ENCODE assay signal across 8 mouse cellular contexts in genomic region chr4:123687025-123687781, GRCm38 (mm10). TPM values are rescaled to one million over a fixed set of nuclear protein-coding genes. Genes with fewer than 3 reads are reported as not detected.
A peak's percentile ranks its signal among the peaks of the same experiment; 100 is the strongest.
DNase-seq lines count a peak whose midpoint lies in the region; ATAC-seq and TF ChIP-seq lines count a peak whose summit lies in the region.

No protein-coding gene starts in this region.

- peak overlapping the region; percentile 95 for H3K4me2 ChIP-seq in forebrain, embryonic 13.5 days
- peak overlapping the region; percentile 100 for H3K4me2 ChIP-seq in limb, embryonic 13.5 days (replicated peaks)
- H3K4me2 ChIP-seq in midbrain, embryonic 11.5 days: peak overlapping the region; percentile 99

- H3K4me3 ChIP-seq in layer of hippocampus, adult 2 months: peak overlapping the region; percentile 90
- peak overlapping the region; percentile 85 for H3K4me3 ChIP-seq in forebrain, embryonic 13.5 days
- H3K4me3 ChIP-seq in hindbrain, embryonic 10.5 days: peak overlapping the region; percentile 74
- H3K4me3 ChIP-seq in limb, embryonic 13.5 days: peak overlapping the region; percentile 80
- peak overlapping the region; percentile 78 for H3K4me3 ChIP-seq in midbrain, embryonic 11.5 days (ENCODE audit: low read depth, low read length)

- H3K9ac ChIP-seq in forebrain, embryonic 13.5 days: peak overlapping the region; percentile 94
- peak overlapping the region; percentile 81 for H3K9ac ChIP-seq in limb, embryonic 13.5 days
- H3K9ac ChIP-seq in midbrain, embryonic 11.5 days (ENCODE audit: low read length): peak overlapping the region; percentile 86

- WGBS in forebrain, embryonic 13.5 days: under 1% methylated on average over 21 of the region's 89 CpGs
- under 1% methylated on average over 77 of the region's 89 CpGs for WGBS in hindbrain, embryonic 10.5 days
- under 1% methylated on average over 39 of the region's 89 CpGs for WGBS in limb, embryonic 13.5 days
- under 1% methylated on average over 44 of the region's 89 CpGs for WGBS in midbrain, embryonic 11.5 days

- H3K27me3 ChIP-seq in forebrain, embryonic 13.5 days: no peaks in the 10 kb centered on the region
- peaks cover 27% of the 10 kb centered on the region for H3K27me3 ChIP-seq in hindbrain, embryonic 10.5 days (ENCODE audit: insufficient read depth, poor library complexity, severe bottlenecking)
- H3K27me3 ChIP-seq in limb, embryonic 13.5 days: peaks cover 23% of the 10 kb centered on the region
- H3K27me3 ChIP-seq in midbrain, embryonic 11.5 days (ENCODE audit: control insufficient read depth, insufficient read depth, low read length): peaks cover 8% of the 10 kb centered on the region

- peak overlapping the region; percentile 94 for H3K27ac ChIP-seq in layer of hippocampus, adult 2 months
- peak overlapping the region; percentile 90 for H3K27ac ChIP-seq in forebrain, embryonic 13.5 days
- peak overlapping the region; percentile 88 for H3K27ac ChIP-seq in hindbrain, embryonic 10.5 days
- H3K27ac ChIP-seq in limb, embryonic 13.5 days: no peak overlapping the region
- H3K27ac ChIP-seq in midbrain, embryonic 11.5 days (ENCODE audit: low read depth, low read length): peak overlapping the region; percentile 15; the same call in 1 of the 2 replicates

- peak; percentile 28; the same call in 1 of the 2 replicates for ATAC-seq in cerebellum, adult (ENCODE audit: insufficient number of reproducible peaks, low FRiP score, low TSS enrichment)
- ATAC-seq in forebrain, embryonic 13.5 days: peak; percentile 66
- ATAC-seq in limb, embryonic 13.5 days (ENCODE audit: low FRiP score, low read depth): peak; percentile 64
- peak; percentile 80 for ATAC-seq in midbrain, embryonic 11.5 days (ENCODE audit: low FRiP score)

- H3K9me3 ChIP-seq in forebrain, embryonic 13.5 days (replicated peaks): no peaks in the 10 kb centered on the region
- no peaks in the 10 kb centered on the region for H3K9me3 ChIP-seq in hindbrain, embryonic 10.5 days
- H3K9me3 ChIP-seq in limb, embryonic 13.5 days: no peaks in the 10 kb centered on the region
- no peaks in the 10 kb centered on the region for H3K9me3 ChIP-seq in midbrain, embryonic 11.5 days (ENCODE audit: control insufficient read depth, low read length)

- H3K36me3 ChIP-seq in forebrain, embryonic 13.5 days (ENCODE audit: poor library complexity, severe bottlenecking): peaks cover 18% of the 10 kb centered on the region
- H3K36me3 ChIP-seq in hindbrain, embryonic 10.5 days: peaks cover 12% of the 10 kb centered on the region; the same call in 1 of the 2 replicates
- H3K36me3 ChIP-seq in limb, embryonic 13.5 days: no peaks in the 10 kb centered on the region
- H3K36me3 ChIP-seq in midbrain, embryonic 11.5 days (ENCODE audit: control insufficient read depth, insufficient read depth, low read length): no peaks in the 10 kb centered on the region

- no peak for TF ChIP-seq CTCF in layer of hippocampus, adult 2 months (conservative IDR thresholded peaks at IDR 0.05)

- H3K4me1 ChIP-seq in forebrain, embryonic 13.5 days: peaks cover 24% of the 10 kb centered on the region
- peaks cover 26% of the 10 kb centered on the region for H3K4me1 ChIP-seq in hindbrain, embryonic 10.5 days (replicated peaks)
- peaks cover 11% of the 10 kb centered on the region for H3K4me1 ChIP-seq in limb, embryonic 13.5 days
- H3K4me1 ChIP-seq in midbrain, embryonic 11.5 days (ENCODE audit: control insufficient read depth, insufficient read depth, low read length): peaks cover 13% of the 10 kb centered on the region

- DNase-seq in layer of hippocampus, adult 2 months (ENCODE audit: low spot score in 2 of 2): no peak
- DNase-seq in layer of hippocampus, adult 9-11 months: no peak
- peak; percentile 76 for DNase-seq in hindbrain, embryonic 10.5 days (ENCODE audit: low spot score)
- DNase-seq in midbrain, embryonic 11.5 days (ENCODE audit: low spot score, missing footprints): peak; percentile 93
- DNase-seq in testis, postnatal 14 days (ENCODE audit: low spot score): peak; percentile 35

RNA-seq across cellular contexts. Expression of gene Macf1, which starts 3.0 kb away (rescaled TPM):
- 100 to 1,000 TPM; 231 to 247 TPM for total RNA-seq in layer of hippocampus, adult 2 months (2021)
- polyA plus RNA-seq in forebrain, embryonic 13.5 days (2015; fragmentation: Nextera tagmentation; extraction: Ambion mirVana): 62.6 and 65.9 TPM in 2 replicates
- 36.5 and 42.3 TPM in 2 replicates for polyA plus RNA-seq in hindbrain, embryonic 10.5 days (2016; fragmentation: Nextera tagmentation; extraction: Ambion mirVana)
- polyA plus RNA-seq in limb, embryonic 13.5 days (2015; fragmentation: Nextera tagmentation; extraction: Ambion mirVana): 47.5 and 48.0 TPM in 2 replicates
- 74.6 and 78.0 TPM in 2 replicates for polyA plus RNA-seq in midbrain, embryonic 11.5 days (2014; fragmentation: Nextera tagmentation; extraction: Ambion mirVana)

RNA-seq across cellular contexts. Expression of gene Ndufs5, which starts 30.8 kb away (rescaled TPM):
- total RNA-seq in layer of hippocampus, adult 2 months (2021): 100 to 1,000 TPM; 169 to 194 TPM
- polyA plus RNA-seq in forebrain, embryonic 13.5 days (2015; fragmentation: Nextera tagmentation; extraction: Ambion mirVana): 352 and 406 TPM in 2 replicates
- polyA plus RNA-seq in hindbrain, embryonic 10.5 days (2016; fragmentation: Nextera tagmentation; extraction: Ambion mirVana): 349 and 378 TPM in 2 replicates
- polyA plus RNA-seq in limb, embryonic 13.5 days (2015; fragmentation: Nextera tagmentation; extraction: Ambion mirVana): 321 TPM in 2 replicates
- 301 and 315 TPM in 2 replicates for polyA plus RNA-seq in midbrain, embryonic 11.5 days (2014; fragmentation: Nextera tagmentation; extraction: Ambion mirVana)

Comparison
In these comparisons a context has a peak if more than half of its experiments do, and no peak if none do; other contexts are left out.
1. DNase-seq: peak in hindbrain, embryonic 10.5 days (single experiment), midbrain, embryonic 11.5 days (single experiment) and testis, postnatal 14 days (single experiment); none in layer of hippocampus, adult 2 months (0 of 2) and layer of hippocampus, adult 9-11 months (single experiment).
2. ATAC-seq: peak in every context shown above with its lines; median percentile 80 in midbrain, embryonic 11.5 days; 66 in forebrain, embryonic 13.5 days; 64 in limb, embryonic 13.5 days; 28 in cerebellum, adult.
3. Peak in every context shown above with its lines, with median percentiles within 50 percentile points of each other: H3K4me3 ChIP-seq, H3K4me2 ChIP-seq and H3K9ac ChIP-seq.